Mouse (Mus musculus): ENCODE measurements around the gene Dact2. TPM values are rescaled to one million over a fixed set of nuclear protein-coding genes. Genes with fewer than 3 reads are reported as not detected.
A peak's percentile ranks its signal among the peaks of the same experiment; 100 is the strongest.

The Dact2 gene
- polyA plus RNA-seq, 1 experiment from 2014 or later: 0.18 TPM

DNA sequence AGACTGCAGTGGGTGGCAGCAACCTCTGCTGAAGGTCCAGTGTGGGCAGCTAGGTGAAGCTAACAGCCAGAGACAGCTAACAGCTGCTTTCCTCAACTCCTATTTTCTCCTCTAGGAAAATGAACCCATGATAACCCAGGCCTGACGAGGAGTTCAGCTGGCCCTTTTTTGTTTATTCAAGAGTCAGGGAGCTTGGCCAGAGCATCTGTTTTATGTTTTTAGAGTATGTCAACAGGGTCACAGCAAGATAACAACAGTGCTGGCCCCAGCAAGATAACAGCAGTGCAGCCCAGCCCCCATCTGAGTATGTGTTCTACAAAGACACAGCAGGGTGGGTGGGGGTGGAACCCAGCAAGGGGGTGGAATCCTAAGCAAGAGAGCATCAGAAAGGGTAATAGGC lies 30.6 kb downstream of the Dact2 start:
- DNase-seq (ENCODE audit: low spot score, missing footprints): no peak
- WGBS: 27% methylated on average over 1 of the region's 1 CpGs
- no peaks in the 10 kb centered on the region for H3K9me3 ChIP-seq (ENCODE audit: control insufficient read depth, low read length)
- no peaks in the 10 kb centered on the region for H3K36me3 ChIP-seq (ENCODE audit: control insufficient read depth, insufficient read depth, low read length)
- peak; percentile 25; the same call in 1 of the 2 replicates for ATAC-seq (ENCODE audit: low FRiP score)
- H3K27ac ChIP-seq (ENCODE audit: low read depth, low read length): no peak overlapping the region
- H3K9ac ChIP-seq (ENCODE audit: low read length): no peak overlapping the region
- no peak overlapping the region for H3K4me2 ChIP-seq
- no peaks in the 10 kb centered on the region for H3K4me1 ChIP-seq (ENCODE audit: control insufficient read depth, insufficient read depth, low read length)
- H3K27me3 ChIP-seq (ENCODE audit: control insufficient read depth, insufficient read depth, low read length): no peaks in the 10 kb centered on the region
- no peak overlapping the region for H3K4me3 ChIP-seq (ENCODE audit: low read depth, low read length)

DNA sequence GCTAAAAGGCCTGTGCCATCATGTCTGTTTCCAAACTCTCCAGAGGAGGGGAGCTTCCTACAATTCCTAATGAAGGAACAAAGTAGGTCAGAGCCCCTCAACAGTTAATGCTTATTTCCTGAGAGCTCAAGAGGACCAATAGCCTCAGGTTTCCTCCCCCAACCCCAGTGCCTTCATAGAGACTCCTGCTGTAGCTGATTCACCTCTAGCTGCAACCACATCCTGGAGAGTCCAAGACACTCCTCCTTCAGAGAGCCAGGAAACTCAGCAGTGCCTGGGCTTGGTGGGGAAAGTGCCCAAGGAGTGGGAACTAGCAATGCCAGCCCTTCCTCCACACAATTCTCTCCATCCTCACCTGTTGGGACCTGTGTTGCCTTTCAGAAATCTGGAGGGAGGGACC lies 31.4 kb downstream of the Dact2 start:
- Histone ChIP-seq H3K4me1 (ENCODE audit: control insufficient read depth, insufficient read depth, low read length) (no peaks in the 10 kb centered on the region), H3K36me3 (ENCODE audit: control insufficient read depth, insufficient read depth, low read length) (no peaks in the 10 kb centered on the region), H3K9me3 (ENCODE audit: control insufficient read depth, low read length) (no peaks in the 10 kb centered on the region), H3K27ac (ENCODE audit: low read depth, low read length) (no peak overlapping the region), H3K9ac (ENCODE audit: low read length) (no peak overlapping the region), H3K4me2 (no peak overlapping the region), H3K4me3 (ENCODE audit: low read depth, low read length) (no peak overlapping the region), H3K27me3 (ENCODE audit: control insufficient read depth, insufficient read depth, low read length) (no peaks in the 10 kb centered on the region)
- peak; percentile 51 for DNase-seq (ENCODE audit: low spot score, missing footprints)
- ATAC-seq (ENCODE audit: low FRiP score): no peak

DNA sequence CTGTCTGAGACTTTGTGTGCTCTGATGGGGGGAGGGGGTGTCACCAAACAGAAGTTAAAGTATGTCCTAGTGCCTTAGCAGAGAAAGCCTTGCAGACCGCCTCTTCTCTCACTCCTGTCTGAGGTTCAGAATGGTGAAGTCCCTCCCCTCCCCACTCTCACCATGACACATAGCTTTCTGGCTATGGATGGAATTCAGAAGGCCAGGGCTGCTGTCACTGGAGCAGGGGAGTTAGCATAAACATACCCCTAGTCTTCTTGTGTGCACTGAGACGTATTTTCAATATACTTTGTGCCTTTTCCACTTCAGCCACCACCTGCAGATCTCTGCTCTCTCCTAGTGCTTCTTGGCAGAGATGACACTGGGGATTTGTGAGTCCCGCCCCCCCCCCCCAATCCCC lies 31.9 kb downstream of the Dact2 start:
- Histone ChIP-seq H3K4me2 (no peak overlapping the region), H3K36me3 (ENCODE audit: control insufficient read depth, insufficient read depth, low read length) (no peaks in the 10 kb centered on the region), H3K4me3 (ENCODE audit: low read depth, low read length) (no peak overlapping the region), H3K4me1 (ENCODE audit: control insufficient read depth, insufficient read depth, low read length) (no peaks in the 10 kb centered on the region), H3K27me3 (ENCODE audit: control insufficient read depth, insufficient read depth, low read length) (no peaks in the 10 kb centered on the region), H3K27ac (ENCODE audit: low read depth, low read length) (no peak overlapping the region), H3K9ac (ENCODE audit: low read length) (no peak overlapping the region), H3K9me3 (ENCODE audit: control insufficient read depth, low read length) (no peaks in the 10 kb centered on the region)
- DNase-seq (ENCODE audit: low spot score, missing footprints): peak; percentile 71
- ATAC-seq (ENCODE audit: low FRiP score): no peak
- 73% methylated on average over 3 of the region's 3 CpGs for WGBS

DNA sequence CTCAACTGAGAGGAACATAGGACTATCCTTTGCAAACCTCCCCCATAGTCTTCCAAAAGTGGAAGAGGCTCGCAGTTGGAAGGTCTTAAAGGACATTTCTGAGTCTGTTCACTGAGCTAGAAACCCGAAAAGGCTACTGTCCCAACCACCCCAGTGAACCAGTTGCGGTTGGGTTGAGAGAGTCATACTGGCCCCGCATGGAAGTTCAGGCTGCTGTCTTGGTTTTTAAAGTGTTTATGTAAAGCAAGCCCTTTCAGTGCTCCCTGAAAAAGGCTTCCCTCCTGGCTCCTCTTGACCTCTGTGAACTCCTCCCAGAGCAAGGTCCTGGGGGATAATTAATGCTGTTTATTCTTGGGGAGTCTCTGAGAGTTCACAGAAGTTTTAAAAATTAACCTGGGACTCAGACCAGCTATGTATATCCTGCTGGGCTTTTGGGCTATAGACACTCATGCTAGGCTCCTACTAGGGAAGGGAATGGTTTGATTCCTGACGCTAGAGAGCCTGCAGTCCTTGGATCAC lies 33.1 kb downstream of the Dact2 start:
- no peaks in the 10 kb centered on the region for H3K4me1 ChIP-seq (ENCODE audit: control insufficient read depth, insufficient read depth, low read length)
- H3K4me3 ChIP-seq (ENCODE audit: low read depth, low read length): no peak overlapping the region
- no peaks in the 10 kb centered on the region for H3K36me3 ChIP-seq (ENCODE audit: control insufficient read depth, insufficient read depth, low read length)
- DNase-seq (ENCODE audit: low spot score, missing footprints): peak; percentile 66
- H3K27me3 ChIP-seq (ENCODE audit: control insufficient read depth, insufficient read depth, low read length): no peaks in the 10 kb centered on the region
- 64% methylated on average over 5 of the region's 5 CpGs for WGBS
- no peak overlapping the region for H3K9ac ChIP-seq (ENCODE audit: low read length)
- H3K27ac ChIP-seq (ENCODE audit: low read depth, low read length): no peak overlapping the region
- no peak for ATAC-seq (ENCODE audit: low FRiP score)
- H3K4me2 ChIP-seq: no peak overlapping the region
- H3K9me3 ChIP-seq (ENCODE audit: control insufficient read depth, low read length): no peaks in the 10 kb centered on the region

DNA sequence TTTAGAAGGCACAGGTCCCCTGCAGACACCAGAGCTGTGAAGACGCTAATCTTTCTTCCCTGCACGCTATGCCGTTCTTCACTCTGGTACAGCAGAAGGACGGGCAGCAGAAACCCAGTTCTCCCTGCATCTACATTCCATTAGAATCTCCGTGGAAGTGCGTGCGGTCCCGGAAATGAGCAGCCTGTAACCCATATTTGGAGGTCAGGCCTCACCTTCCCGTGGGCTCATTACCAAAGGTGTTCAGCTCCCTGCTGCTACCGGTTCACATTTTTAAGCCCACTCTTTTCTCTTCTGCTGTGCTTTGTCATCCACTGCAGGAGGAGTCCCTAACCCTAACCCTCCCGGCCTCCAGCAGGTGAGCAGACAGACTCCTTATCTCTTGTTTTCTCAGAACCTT lies 34.7 kb downstream of the Dact2 start:
- H3K4me3 ChIP-seq (ENCODE audit: low read depth, low read length): no peak overlapping the region
- no peaks in the 10 kb centered on the region for H3K9me3 ChIP-seq (ENCODE audit: control insufficient read depth, low read length)
- WGBS: 67% methylated on average over 11 of the region's 11 CpGs
- no peak overlapping the region for H3K4me2 ChIP-seq
- no peak overlapping the region for H3K27ac ChIP-seq (ENCODE audit: low read depth, low read length)
- no peak for ATAC-seq (ENCODE audit: low FRiP score)
- H3K9ac ChIP-seq (ENCODE audit: low read length): no peak overlapping the region
- no peak for DNase-seq (ENCODE audit: low spot score, missing footprints)
- peaks cover 13% of the 10 kb centered on the region for H3K4me1 ChIP-seq (ENCODE audit: control insufficient read depth, insufficient read depth, low read length)
- H3K27me3 ChIP-seq (ENCODE audit: control insufficient read depth, insufficient read depth, low read length): no peaks in the 10 kb centered on the region
- no peaks in the 10 kb centered on the region for H3K36me3 ChIP-seq (ENCODE audit: control insufficient read depth, insufficient read depth, low read length)

DNA sequence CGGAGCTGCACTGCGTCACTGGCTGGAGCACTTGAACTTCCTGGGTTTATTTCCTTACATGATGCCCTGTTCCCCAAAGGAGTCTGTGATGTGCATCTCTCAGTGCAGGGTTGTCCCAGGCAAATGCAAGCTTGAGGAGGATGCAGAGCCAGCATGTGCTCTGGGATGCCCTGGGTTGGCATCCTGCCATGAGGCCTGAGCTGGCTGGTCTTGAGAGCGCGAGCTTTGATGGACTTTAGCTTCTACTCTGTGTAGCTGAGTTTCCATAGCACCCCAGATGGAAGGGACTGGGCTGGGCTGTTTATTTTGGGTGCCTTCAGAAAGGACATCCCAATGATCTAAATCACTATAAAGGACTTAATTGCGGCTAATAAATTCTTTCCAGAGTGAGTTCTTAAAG lies 36.5 kb downstream of the Dact2 start:
- no peak overlapping the region for H3K4me2 ChIP-seq
- no peaks in the 10 kb centered on the region for H3K36me3 ChIP-seq (ENCODE audit: control insufficient read depth, insufficient read depth, low read length)
- H3K9me3 ChIP-seq (ENCODE audit: control insufficient read depth, low read length): no peaks in the 10 kb centered on the region
- ATAC-seq (ENCODE audit: low FRiP score) (no peak), DNase-seq (ENCODE audit: low spot score, missing footprints) (no peak)
- H3K4me3 ChIP-seq (ENCODE audit: low read depth, low read length): no peak overlapping the region
- no peaks in the 10 kb centered on the region for H3K27me3 ChIP-seq (ENCODE audit: control insufficient read depth, insufficient read depth, low read length)
- WGBS: 84% methylated on average over 5 of the region's 5 CpGs
- H3K27ac ChIP-seq (ENCODE audit: low read depth, low read length): no peak overlapping the region
- peaks cover 19% of the 10 kb centered on the region for H3K4me1 ChIP-seq (ENCODE audit: control insufficient read depth, insufficient read depth, low read length)
- H3K9ac ChIP-seq (ENCODE audit: low read length): no peak overlapping the region

DNA sequence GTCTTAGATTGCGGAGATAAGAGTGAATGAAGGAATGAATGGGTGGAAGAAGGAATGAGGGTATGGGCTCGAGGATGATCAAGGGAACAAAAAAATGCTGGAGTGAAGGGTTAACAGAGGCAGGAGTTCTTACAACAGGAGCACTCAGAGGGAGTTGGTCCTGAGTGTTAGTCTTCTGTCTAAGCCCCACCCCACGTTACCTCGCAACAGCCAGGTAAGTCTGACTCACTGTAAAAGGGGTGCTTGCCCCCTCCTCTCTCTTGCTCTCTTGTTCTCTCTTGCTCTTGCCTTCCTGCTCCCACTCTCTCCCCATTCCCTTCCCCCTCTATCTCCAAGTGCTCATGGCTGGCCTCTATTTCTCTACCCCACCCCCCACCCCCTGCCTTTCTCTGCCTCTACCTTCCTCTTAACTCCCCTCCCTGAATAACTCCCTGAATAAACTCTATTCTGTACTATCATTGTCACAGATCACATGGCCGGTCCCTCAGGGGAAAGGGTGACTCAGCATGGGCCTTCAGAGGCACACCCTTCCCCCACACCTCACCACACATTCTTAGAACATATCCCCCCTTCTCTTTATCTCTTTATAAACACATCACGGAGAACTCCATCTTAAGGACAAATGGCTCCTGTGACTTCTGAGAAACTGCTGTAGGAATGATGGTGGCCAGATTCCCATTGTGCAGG lies 37.2 kb downstream of the Dact2 start:
- ATAC-seq (ENCODE audit: low FRiP score) (no peak), DNase-seq (ENCODE audit: low spot score, missing footprints) (no peak)
- Histone ChIP-seq H3K4me3 (ENCODE audit: low read depth, low read length) (no peak overlapping the region), H3K9ac (ENCODE audit: low read length) (no peak overlapping the region), H3K27ac (ENCODE audit: low read depth, low read length) (no peak overlapping the region), H3K4me2 (no peak overlapping the region), H3K36me3 (ENCODE audit: control insufficient read depth, insufficient read depth, low read length) (no peaks in the 10 kb centered on the region), H3K4me1 (ENCODE audit: control insufficient read depth, insufficient read depth, low read length) (peaks cover 19% of the 10 kb centered on the region), H3K9me3 (ENCODE audit: control insufficient read depth, low read length) (no peaks in the 10 kb centered on the region), H3K27me3 (ENCODE audit: control insufficient read depth, insufficient read depth, low read length) (no peaks in the 10 kb centered on the region; the same call in 1 of the 2 replicates)
- 62% methylated on average over 6 of the region's 6 CpGs for WGBS

DNA sequence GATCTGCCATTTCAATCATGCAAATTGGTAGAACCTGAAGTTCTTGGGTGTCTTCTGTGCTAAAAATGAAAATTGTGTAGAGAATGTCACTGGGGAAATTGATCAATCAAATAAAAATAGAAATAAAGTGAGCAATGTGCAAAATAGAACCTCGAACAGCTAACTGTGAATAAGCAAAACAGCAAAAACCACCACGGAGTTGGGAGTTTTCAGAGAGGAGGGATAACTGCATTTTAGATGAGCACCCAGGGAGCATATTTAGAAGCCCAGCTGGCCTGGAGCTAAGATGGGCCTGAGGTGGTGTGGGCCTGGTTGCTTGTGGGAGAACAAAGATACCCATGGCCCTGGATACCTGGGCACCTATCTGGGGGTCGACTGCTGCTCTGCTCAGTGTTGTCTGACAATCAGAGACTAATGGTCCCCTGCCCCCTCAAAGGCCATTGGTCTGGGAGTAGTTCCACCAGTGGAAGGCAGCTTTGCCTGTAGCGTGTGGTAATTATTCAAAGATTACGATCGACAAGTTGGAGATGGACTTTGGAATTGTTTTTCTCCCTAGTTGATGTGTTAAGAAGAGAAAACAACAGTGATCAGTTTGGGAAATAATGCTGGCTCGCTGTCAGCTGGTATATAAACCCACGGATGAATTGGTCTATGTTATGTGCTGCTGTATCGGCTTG lies 38.0 kb downstream of the Dact2 start:
- no peak overlapping the region for H3K4me3 ChIP-seq (ENCODE audit: low read depth, low read length)
- peaks cover 19% of the 10 kb centered on the region for H3K4me1 ChIP-seq (ENCODE audit: control insufficient read depth, insufficient read depth, low read length)
- DNase-seq (ENCODE audit: low spot score, missing footprints) (no peak), ATAC-seq (ENCODE audit: low FRiP score) (no peak)
- no peak overlapping the region for H3K27ac ChIP-seq (ENCODE audit: low read depth, low read length)
- H3K27me3 ChIP-seq (ENCODE audit: control insufficient read depth, insufficient read depth, low read length): no peaks in the 10 kb centered on the region; the same call in 1 of the 2 replicates
- H3K4me2 ChIP-seq: no peak overlapping the region
- H3K9ac ChIP-seq (ENCODE audit: low read length): no peak overlapping the region
- 58% methylated on average over 9 of the region's 9 CpGs for WGBS
- no peaks in the 10 kb centered on the region for H3K9me3 ChIP-seq (ENCODE audit: control insufficient read depth, low read length)
- H3K36me3 ChIP-seq (ENCODE audit: control insufficient read depth, insufficient read depth, low read length): no peaks in the 10 kb centered on the region

DNA sequence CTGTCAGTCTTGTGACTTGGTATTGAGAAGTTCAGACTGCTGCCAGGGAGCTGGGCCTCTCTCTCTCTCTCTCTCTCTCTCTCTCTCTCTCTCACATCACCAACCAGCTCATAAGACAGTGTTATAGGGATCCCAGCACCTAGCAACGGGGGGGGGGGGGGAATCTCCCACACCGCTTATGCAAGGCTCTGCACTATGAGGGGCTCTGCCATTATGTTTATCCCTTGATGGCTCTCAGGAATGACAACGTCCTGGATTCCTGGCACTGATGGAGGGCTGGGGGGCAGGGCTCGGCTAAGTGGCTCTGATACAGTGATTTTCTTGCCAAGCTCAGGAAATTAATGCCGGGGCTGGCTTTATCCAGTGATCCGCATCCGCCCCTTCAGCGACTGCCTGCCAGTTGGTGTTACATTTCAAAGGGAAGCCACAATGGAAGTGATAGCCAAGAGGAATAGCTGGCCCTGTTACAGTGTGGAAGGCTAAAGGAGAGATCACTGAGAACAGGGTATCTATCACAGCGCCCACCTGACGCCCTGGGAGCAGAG lies 38.7 kb downstream of the Dact2 start:
- peaks cover 19% of the 10 kb centered on the region for H3K4me1 ChIP-seq (ENCODE audit: control insufficient read depth, insufficient read depth, low read length)
- under 1% methylated on average over 10 of the region's 10 CpGs for WGBS
- no peak overlapping the region for H3K9ac ChIP-seq (ENCODE audit: low read length)
- ATAC-seq (ENCODE audit: low FRiP score) (peak; percentile 80), DNase-seq (ENCODE audit: low spot score, missing footprints) (peak; percentile 92)
- H3K9me3 ChIP-seq (ENCODE audit: control insufficient read depth, low read length): no peaks in the 10 kb centered on the region
- peak overlapping the region; percentile 22 for H3K4me2 ChIP-seq
- no peaks in the 10 kb centered on the region; the same call in 1 of the 2 replicates for H3K27me3 ChIP-seq (ENCODE audit: control insufficient read depth, insufficient read depth, low read length)
- H3K27ac ChIP-seq (ENCODE audit: low read depth, low read length): no peak overlapping the region
- H3K36me3 ChIP-seq (ENCODE audit: control insufficient read depth, insufficient read depth, low read length): no peaks in the 10 kb centered on the region
- no peak overlapping the region for H3K4me3 ChIP-seq (ENCODE audit: low read depth, low read length)

Measured in midbrain, embryonic 11.5 days (tissue).